Mouse (Mus musculus) heart, adult 2 months (tissue): ENCODE data around the gene Med1.

Experiments used
- CTCF ChIP-seq: fragments of 200-600 bp; IDR thresholded peaks from 2 replicates; pipeline ENCODE4 v1.8.1; 2022; ENCODE audit warnings: antibody characterized with exemption, mild to moderate bottlenecking, moderate library complexity
- EP300 ChIP-seq: fragments of 200-500 bp; IDR thresholded peaks from 2 replicates; pipeline ENCODE4 v1.6.1; 2011; ENCODE audit warnings: low read depth, low read length, control low read depth; ENCODE audit not compliant: insufficient read depth
- POLR2A ChIP-seq: fragments of 200-500 bp; IDR thresholded peaks from 2 replicates; pipeline ENCODE4 v1.6.1; 2011; ENCODE audit warnings: mild to moderate bottlenecking, low read depth, low read length, control low read depth; ENCODE audit not compliant: insufficient read depth

DNA sequence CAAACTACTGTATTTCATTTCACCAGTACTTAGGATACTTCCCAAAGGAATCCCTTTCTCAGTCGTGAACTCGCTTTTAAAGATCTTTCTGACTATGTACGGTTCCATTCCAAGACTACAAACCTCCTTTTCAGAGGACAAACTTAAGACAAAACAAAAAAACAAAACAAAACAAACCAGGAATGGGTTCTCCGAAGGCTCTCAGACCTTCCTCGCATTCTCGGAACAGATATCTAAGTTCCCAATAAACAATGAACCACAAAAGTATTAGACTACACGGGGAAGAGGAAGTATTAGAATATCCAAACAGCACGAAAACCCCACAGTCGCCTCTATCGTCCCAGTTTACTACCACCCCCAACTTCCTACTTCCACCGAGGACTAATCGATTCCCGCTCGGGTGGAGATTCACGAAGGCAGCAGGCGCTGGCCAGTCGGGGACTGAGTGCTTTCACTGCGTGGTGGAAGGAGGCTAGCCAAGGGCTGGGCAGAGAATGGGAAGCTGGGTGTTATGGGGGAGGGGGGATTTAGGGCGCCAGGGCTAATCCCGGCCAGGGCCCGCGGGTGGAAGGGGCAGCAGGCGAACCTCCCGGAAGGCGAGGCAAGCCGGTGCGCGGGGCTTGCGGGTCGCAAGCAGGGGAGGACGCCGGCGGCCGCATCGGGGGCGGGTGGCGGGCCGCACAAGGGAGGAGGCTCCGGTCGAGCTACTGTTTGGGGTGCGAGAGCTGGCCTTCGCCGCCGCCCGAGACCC, 44.4 kb downstream of the Med1 start:
- 0 out of 2 replicates have a peak, but pooled peaks have one; percentile 33 for TF ChIP-seq POLR2A
- TF ChIP-seq CTCF, result no peak
- TF ChIP-seq EP300, result no peak
